Mouse (Mus musculus): Measurements from ENCODE around the gene Fblim1.

Gene Fblim1

GRCm38 (mm10) chr4:141605861-141606260 lies at the start of gene Fblim1:
Fblim1 (minus strand) TSS chr4:141606096.
- peak; percentile 60 to 66 for DNase-seq

GRCm38 (mm10) chr4:141654509-141654908 lies 48.6 kb upstream of the Fblim1 start:
- DNase-seq: no peak

DNA sequence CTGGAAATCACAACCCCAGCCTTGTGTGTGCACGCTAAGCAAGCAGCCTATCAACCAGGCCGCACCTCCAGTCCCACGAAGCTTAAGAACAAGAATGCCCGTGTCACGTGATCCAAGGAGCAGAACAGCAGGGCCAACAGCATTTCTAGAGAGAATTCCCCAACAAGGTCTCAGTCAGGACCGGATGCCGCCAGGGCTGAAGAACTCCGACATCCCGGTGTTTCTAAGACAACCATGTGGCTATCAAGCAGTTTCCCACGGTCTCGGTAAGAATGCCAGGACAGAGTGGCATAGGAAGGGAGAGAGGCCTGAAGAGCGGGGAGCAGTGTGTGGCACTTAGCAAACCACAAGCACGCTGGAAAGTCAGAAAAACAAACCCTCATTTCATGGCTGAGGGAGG lies 47.9 kb upstream of the Fblim1 start:
- DNase-seq: peak; percentile 58 to 68

- DNase-seq: no peak
Measured at GRCm38 (mm10) chr4:141653044-141653443, 47.1 kb upstream of the Fblim1 start.

GRCm38 (mm10) chr4:141651944-141652343 lies 46.0 kb upstream of the Fblim1 start:
- DNase-seq: no peak

- DNase-seq: no peak
Measured at GRCm38 (mm10) chr4:141651286-141651685, 45.4 kb upstream of the Fblim1 start.

DNA sequence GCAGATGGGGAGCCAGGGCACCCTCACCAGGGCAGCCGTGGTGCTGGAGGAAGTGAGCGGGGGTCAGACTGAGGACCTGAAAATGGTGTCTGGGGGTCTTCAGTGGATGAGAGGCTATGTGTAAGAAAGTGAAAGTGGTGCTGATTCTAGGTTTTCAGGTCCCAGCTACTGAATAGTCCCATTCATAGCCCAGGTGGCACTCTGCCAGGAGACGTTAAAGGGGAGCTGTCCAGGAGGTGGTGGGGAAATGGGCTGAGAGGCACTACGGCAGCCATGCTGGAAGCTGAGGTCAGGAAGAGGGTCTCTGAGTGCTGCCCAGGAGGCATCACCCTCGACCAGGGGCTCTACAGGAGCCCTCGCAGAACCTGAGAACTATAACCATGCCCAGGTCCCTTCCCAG lies 43.3 kb upstream of the Fblim1 start:
- no peak for DNase-seq

- DNase-seq: no peak
Measured at GRCm38 (mm10) chr4:141648262-141648661, 42.4 kb upstream of the Fblim1 start.

DNA sequence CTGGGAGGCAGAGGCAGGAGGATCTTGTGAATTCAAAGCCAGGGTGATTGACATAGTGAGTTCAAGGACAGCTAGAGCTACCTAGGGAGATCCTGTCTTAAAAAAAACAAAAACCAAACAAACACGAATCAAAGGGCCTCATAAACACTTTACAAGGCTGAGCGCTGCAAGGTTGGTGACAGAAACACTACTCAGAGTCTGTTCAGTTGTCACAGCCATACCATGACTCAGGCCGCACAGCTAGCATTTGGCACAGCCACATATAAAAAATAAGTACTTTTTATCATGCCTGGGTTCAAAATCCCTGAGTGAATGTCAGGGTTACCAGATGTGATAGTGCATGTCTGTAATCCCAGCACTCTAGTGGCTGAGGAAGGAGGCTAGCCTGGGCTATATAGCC lies 41.3 kb upstream of the Fblim1 start:
- no peak for DNase-seq

- no peak for DNase-seq
Measured at GRCm38 (mm10) chr4:141645988-141646387, 40.1 kb upstream of the Fblim1 start.

GRCm38 (mm10) chr4:141643118-141643855 lies 37.4 kb upstream of the Fblim1 start:
- peak; percentile 63 to 66 for DNase-seq

DNA sequence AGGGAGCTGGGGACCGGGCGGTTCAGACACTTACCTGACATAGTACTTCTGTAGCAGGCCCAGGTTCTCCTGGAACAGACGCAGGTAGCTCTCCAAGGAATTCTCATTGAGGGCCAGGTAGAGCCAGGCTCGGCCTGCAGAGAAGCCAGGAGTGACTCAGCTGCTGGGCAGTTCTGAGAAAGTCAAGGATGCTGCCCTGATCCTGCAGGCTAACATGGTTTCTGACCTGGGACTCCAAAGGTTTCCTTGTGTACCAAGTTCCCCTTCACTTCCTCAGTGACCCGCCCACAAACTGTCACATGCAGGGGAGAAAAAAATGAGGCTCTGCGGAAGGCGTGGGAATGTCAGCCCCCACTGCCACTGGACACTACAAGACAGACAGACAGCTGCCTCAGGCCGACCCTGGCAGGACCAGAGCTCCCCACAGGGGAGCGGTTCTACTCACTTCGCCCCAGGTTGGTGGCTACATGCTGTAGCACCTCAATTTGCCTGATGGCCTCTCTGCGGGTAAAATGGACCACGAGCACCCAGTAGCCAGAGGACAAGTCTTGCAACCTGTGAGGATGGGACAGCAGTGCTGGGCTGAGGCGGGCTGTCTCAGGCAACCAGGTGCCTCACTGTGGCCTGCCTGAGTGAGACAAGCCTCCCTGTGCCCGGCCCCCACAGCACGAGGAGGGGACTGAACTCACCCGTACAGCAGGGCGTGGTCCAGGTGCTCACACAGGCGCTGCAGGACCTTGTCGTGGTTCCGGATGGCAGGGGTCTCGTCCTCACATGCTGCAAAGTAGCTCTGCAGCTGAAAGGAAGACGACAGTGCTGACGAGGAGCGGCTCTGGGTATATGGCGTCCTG lies 36.3 kb upstream of the Fblim1 start:
- DNase-seq: no peak

GRCm38 (mm10) chr4:141641353-141641771 lies 35.5 kb upstream of the Fblim1 start:
- DNase-seq: no peak

- no peak for DNase-seq
Measured at GRCm38 (mm10) chr4:141639474-141639873, 33.6 kb upstream of the Fblim1 start.

DNA sequence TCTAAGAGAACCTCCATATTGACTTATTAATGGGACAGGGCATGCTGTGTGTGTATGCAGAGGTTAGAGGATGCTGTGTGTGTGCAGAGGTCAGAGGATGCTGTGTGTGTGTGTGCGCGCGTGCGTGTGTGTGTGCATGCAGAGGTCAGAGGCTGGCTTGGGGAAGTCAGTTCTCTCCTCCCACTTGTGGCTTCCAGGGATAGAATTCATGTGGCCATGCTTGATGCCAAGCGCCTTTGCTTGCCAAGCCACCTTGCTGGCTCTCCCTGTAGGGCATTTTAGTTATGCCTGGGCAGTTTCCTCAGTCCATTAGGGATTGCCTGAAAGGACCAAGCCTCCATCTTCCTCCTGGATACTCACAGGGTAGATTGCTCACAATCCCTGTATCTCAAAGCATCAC lies 30.8 kb upstream of the Fblim1 start:
- DNase-seq: no peak

GRCm38 (mm10) chr4:141635991-141636390 lies 30.1 kb upstream of the Fblim1 start:
- no peak for DNase-seq

DNA sequence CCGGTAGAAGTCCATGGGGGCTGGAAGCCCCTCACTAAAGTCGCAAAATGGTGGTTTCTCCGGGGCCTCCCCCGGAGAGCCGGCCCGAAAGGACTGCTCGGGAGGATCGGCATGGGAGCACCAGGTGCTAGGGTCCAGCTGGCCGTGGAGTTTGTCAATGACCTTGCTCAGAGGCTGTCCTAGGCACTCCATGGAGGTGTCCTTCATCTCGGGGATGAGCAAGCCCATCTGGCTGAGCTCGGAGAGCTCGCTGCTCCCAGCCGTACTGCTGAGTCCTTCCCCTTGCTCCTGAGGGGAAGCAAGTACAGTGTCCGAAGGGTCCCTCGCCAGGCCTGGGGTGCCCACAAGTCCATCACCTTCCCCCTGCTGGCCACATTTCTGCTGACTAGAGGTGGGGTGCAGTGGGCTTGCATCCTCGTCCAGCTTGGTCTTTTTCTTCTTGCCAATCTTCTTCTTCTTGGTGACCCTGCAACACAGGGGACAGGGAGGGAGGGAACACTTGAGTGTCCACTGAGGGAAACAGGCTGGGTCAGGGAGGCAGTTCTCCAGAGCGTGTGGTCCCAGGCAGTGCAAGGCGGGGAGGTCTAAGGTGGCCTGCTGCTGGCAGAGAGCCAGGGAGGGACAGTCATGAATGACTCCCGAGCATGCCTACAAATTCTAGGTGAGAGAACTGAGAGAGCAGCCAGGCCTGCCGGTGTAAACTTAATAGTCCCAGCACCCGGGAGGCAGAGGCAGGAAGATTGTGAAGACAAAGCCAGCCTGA lies 26.4 kb upstream of the Fblim1 start:
- DNase-seq: peak; percentile 46 to 54

- no peak for DNase-seq
Measured at GRCm38 (mm10) chr4:141631250-141631649, 25.4 kb upstream of the Fblim1 start.

- no peak for DNase-seq
Measured at GRCm38 (mm10) chr4:141630021-141630420, 24.1 kb upstream of the Fblim1 start.

- DNase-seq: no peak
Measured at GRCm38 (mm10) chr4:141628661-141629060, 22.8 kb upstream of the Fblim1 start.

- no peak for DNase-seq
Measured at GRCm38 (mm10) chr4:141627502-141627901, 21.6 kb upstream of the Fblim1 start.

DNA sequence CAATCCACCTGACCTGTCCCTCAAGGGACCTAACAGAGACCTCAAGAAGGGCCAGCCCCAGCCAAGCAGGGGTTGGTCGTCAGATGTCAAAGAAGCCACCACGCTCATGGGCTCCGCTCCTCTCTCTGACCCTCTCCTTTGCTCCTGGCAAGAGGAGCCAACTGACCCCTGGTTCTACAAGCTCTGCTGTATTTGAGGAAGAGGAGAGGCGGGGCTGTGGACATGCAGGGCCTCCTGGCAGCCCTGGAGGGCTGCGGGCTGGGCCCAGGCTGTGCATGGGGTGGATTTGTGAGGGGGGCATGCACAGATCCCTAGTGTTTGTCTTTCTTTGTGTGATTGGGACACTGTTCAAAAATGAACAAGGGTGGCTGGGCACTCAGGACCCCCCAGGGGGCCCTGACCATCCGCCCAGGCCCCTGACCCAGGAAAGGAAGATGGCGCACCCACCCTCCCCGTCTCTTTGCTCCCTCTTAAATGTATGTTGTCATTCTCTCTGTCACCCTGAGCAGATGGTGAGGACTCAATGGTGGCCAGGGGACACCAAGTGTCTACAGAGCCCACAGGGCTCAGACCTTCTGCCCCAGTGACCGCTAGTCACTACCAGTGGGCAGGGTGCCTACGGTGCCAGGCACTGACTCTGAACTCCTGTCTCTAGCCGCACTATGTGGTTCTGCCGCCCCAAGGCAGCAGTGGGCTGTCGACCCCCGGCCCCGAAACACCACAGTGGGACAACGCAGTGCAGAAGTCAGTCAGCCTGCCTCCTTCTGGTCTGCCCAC lies 20.1 kb upstream of the Fblim1 start:
- no peak for DNase-seq

Data from lung, adult 18-20 months (tissue).